Mouse (Mus musculus) embryo, embryonic 11 days (tissue): ENCODE results near the gene Otor.

Experiments used
- DNase-seq: peaks from one replicate; pipeline ENCODE4 v3.0.0-alpha.2; 2015

Gene Otor

DNA sequence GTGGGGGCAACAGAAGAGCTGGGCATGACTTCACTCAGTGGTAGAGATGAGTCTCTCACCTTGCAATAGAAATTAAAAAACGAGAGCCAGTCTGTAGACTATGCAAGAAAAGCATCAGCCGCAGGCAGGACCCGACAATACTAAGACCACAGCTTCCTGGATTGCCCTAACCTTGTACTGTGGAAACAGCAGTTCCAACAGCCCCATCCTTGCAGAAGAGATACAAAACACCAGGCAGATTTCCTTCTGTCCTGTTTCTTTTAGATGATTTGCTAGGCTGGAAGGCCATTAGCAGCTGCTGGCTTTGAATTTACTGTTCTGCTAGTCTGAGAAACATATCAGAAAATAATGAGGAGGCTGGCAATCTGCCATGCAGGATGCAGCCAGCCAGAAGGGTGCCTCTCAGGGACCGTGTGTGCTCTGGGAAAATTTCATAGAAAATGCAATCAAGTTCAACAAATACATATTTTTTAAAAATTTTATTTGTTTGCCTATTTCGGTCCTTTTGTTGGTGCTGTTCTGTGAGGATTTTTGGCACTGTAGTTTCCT lies 52.9 kb downstream of the Otor start:
- DNase-seq = no peak
